Mouse (Mus musculus): ENCODE results near the gene 4430402I18Rik. TPM values are rescaled to one million over a fixed set of nuclear protein-coding genes. Genes with fewer than 3 reads are reported as not detected.

4430402I18Rik gene
- polyA plus RNA-seq, 1 experiment = 0.74 TPM

DNA sequence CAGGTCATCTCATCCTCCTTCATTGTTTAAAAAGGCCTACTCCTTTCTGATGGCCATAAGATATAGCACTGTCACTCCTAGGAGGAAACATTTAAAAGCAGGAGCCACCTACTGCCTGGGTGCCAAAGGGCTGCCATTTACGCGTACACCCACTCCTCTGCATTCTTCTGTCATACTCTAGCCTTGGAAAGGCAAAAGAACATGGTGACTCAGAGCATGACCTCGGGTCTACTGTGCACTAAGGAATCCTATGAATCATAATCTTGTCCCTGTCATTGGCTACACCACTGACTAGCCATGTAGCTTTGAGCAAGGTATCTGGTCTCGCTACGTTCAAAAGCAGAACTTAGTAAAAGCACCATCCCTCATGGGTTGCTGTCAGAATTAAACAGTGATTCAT is 41.2 kb downstream of the 4430402I18Rik start:
- TF ChIP-seq CTCF (IDR thresholded peaks at IDR 0.05; ENCODE audit: borderline replicate concordance, extremely low read depth, insufficient read depth, insufficient read length) (no peak), POLR2A (IDR thresholded peaks at IDR 0.05; ENCODE audit: borderline replicate concordance, extremely low read depth, insufficient read depth, insufficient read length, poor library complexity, severe bottlenecking) (no peak)
- no peak for DNase-seq (ENCODE audit: low read depth)

DNA sequence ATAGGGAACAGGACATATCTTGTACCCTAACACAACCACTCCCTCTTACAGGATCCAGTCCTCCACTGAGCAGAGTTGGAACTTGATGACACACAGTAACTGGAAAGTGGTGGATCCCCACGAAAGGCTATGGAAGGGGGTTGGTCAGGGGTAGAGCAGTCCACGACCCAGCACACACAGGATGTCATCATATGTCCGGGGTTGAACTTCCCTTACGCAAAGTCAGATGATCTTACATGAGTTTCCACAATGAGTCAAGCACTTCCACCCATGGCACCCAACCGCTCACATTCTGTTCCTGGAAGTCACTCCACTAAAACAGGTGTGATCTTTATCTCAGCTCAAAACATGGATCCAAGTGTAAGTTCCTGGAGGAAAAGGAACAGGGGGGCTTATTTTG is 49.8 kb downstream of the 4430402I18Rik start:
- no peak for DNase-seq (ENCODE audit: low read depth)
- TF ChIP-seq CTCF (IDR thresholded peaks at IDR 0.05; ENCODE audit: borderline replicate concordance, extremely low read depth, insufficient read depth, insufficient read length) (no peak), POLR2A (IDR thresholded peaks at IDR 0.05; ENCODE audit: borderline replicate concordance, extremely low read depth, insufficient read depth, insufficient read length, poor library complexity, severe bottlenecking) (no peak)

DNA sequence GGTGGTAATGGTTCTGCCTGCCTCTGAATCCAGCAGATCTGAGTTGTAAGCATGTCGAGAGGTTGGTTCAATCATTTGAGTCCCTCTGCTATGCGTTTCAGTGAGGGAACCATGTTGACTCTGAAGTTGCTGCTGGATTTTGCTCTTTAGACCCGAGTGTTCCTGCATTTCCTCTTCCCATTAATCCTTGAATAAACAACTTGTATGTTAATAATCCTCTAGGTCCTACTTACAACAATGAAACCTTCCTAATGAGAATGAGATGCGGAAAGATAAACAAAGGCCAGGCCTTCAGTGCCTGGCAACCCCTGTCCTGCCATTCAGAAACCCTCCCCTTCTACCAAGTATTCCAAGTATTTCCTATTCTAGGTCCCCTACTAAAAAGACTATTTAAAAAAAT is 51.1 kb downstream of the 4430402I18Rik start:
- TF ChIP-seq POLR2A (IDR thresholded peaks at IDR 0.05; ENCODE audit: borderline replicate concordance, extremely low read depth, insufficient read depth, insufficient read length, poor library complexity, severe bottlenecking) = no peak
- no peak for TF ChIP-seq CTCF (IDR thresholded peaks at IDR 0.05; ENCODE audit: borderline replicate concordance, extremely low read depth, insufficient read depth, insufficient read length)
- no peak for DNase-seq (ENCODE audit: low read depth)

DNA sequence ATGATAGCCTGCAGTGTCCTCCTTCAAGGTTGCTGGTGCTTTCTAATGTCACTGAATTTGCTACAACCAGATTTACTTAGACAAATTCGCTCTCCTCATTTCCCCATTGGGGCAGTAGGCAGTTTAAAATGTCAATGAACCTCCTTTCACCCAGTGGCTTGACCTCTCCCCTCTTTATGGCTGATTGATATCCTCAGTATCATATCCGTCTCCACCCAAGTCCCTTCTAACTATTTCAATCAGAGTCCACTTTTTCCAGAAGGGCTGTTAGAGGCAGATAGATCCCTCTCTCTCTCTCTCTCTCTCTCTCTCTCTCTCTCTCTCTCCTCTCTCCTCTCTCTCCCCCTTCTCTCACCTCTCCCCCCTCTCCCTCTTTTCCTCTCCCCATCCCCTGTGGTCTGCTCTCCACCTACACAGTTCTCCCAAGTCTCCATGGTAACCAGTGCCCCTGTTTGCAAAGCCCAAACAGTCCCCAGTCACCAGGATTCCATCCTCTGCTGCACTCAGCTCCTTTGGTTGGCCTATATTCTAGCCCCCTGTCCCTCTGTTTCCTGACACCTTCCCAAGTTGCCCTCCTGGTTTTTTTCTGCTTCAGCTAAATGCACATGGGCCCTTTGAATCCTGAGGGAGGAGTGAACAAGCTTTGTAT is 51.9 kb downstream of the 4430402I18Rik start:
- TF ChIP-seq CTCF (IDR thresholded peaks at IDR 0.05; ENCODE audit: borderline replicate concordance, extremely low read depth, insufficient read depth, insufficient read length) (no peak), POLR2A (IDR thresholded peaks at IDR 0.05; ENCODE audit: borderline replicate concordance, extremely low read depth, insufficient read depth, insufficient read length, poor library complexity, severe bottlenecking) (no peak)
- DNase-seq (ENCODE audit: low read depth) = peak; percentile 34

DNA sequence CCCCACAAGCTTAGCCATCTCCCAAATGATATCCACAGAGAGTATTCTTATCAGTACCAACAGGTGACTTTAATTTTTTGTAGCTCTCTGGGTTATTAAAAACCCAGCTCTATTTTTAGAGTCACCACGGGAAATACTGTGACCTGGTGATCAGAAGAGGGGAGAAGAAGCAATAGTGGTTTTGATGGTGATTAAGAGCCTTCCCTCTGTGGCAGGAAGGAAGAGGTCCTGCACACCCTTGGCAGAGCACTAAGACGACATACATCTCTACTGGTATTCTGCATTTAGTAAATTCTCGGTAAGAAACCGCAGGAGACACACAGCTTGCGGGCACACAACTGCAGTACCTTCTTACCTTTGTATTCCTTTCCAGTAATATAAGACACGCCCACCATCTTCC is 53.0 kb downstream of the 4430402I18Rik start:
- no peak for TF ChIP-seq POLR2A (IDR thresholded peaks at IDR 0.05; ENCODE audit: borderline replicate concordance, extremely low read depth, insufficient read depth, insufficient read length, poor library complexity, severe bottlenecking)
- DNase-seq (ENCODE audit: low read depth) = no peak

DNA sequence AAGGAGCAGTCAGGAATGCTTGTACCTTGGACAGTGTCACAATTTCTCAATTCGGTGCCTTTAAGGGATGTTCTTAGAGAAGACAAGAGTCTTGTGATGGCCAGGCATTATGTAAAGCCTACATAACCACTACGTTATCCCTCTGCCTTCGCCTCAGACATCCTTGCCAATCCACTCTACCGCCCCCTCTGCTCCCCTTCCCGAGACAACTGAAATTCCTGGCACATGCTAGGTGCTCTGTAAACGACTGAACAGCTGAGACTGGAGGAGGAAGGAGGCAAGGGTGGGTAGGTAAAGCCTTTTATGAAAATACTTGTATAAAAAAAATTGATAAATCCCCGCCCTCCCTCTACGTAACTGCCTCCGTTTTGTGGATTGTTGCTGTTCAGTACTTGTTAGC is 58.9 kb downstream of the 4430402I18Rik start:
- TF ChIP-seq POLR2A (IDR thresholded peaks at IDR 0.05; ENCODE audit: borderline replicate concordance, extremely low read depth, insufficient read depth, insufficient read length, poor library complexity, severe bottlenecking) (no peak), CTCF (IDR thresholded peaks at IDR 0.05; ENCODE audit: borderline replicate concordance, extremely low read depth, insufficient read depth, insufficient read length) (no peak)
- DNase-seq (ENCODE audit: low read depth) = no peak

DNA sequence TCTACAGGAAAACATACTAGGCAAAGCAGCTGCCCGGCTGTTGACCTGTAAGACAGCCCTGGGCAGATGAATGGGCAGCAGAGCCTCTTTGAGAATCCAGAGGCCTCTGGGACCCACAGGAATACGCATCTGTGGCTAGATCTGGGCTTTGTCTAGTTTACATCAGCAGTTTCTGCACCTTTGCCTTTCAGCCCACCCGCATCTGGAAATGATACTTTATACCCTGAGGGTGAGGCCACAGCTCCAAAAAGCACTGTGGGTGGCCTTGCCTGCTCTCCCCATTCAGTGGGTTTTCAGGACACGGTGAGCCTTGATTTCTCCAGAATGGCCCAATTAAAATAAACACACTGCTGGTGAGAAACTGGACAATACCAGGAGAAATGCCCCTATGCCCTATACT is 59.4 kb downstream of the 4430402I18Rik start:
- TF ChIP-seq CTCF (IDR thresholded peaks at IDR 0.05; ENCODE audit: borderline replicate concordance, extremely low read depth, insufficient read depth, insufficient read length) (no peak), POLR2A (IDR thresholded peaks at IDR 0.05; ENCODE audit: borderline replicate concordance, extremely low read depth, insufficient read depth, insufficient read length, poor library complexity, severe bottlenecking) (no peak)
- no peak for DNase-seq (ENCODE audit: low read depth)

DNA sequence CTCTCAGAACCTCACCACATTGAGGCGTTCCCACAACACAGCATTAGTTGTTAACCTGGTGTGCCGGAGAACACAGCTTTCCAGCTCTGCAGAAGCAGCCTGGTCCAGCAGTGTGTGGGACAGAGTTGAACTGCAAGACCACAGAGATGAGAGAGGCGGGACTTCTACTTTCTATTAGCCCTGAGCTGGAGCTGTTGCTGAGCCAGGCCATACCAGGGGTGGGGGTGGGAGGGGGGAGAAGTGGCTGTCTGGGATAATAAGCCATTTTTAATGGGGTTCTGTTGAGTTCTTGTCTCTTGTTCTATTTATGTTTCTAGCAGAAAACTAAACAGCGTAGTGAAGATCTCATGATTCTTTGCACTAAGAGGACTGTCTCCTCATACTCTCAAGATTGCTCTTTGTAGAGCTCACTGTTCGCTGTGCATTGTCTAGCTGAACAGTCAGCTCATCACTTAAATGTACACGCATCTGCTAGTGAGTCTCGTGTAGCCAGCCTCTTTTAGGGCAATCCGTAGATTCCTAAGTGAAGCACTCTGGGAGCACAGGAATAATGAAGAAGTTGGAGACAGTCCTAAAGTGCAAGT is 64.0 kb downstream of the 4430402I18Rik start:
- TF ChIP-seq CTCF (IDR thresholded peaks at IDR 0.05; ENCODE audit: borderline replicate concordance, extremely low read depth, insufficient read depth, insufficient read length) (no peak), POLR2A (IDR thresholded peaks at IDR 0.05; ENCODE audit: borderline replicate concordance, extremely low read depth, insufficient read depth, insufficient read length, poor library complexity, severe bottlenecking) (no peak)
- DNase-seq (ENCODE audit: low read depth) = no peak

DNA sequence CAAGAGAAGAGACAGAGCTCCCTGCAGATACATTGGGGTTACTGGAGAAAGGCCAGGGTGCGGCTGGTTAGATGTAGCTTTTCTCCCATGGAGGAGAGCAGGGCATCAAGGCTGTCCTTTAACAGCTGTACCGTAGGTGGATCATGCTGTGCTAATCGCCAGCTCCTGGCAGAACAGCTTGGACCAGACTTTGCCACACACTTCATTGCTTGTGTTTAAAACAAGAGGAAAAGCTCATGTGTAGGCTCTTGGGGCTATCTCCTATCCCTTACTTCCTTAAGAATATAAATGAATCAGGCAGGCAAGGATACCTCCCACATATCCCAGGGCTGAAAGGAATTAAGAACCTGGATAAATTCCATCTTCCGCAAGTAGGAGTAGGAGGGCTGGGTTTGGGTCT is 64.8 kb downstream of the 4430402I18Rik start:
- TF ChIP-seq POLR2A (IDR thresholded peaks at IDR 0.05; ENCODE audit: borderline replicate concordance, extremely low read depth, insufficient read depth, insufficient read length, poor library complexity, severe bottlenecking) (no peak), CTCF (IDR thresholded peaks at IDR 0.05; ENCODE audit: borderline replicate concordance, extremely low read depth, insufficient read depth, insufficient read length) (no peak)
- DNase-seq (ENCODE audit: low read depth) = no peak

DNA sequence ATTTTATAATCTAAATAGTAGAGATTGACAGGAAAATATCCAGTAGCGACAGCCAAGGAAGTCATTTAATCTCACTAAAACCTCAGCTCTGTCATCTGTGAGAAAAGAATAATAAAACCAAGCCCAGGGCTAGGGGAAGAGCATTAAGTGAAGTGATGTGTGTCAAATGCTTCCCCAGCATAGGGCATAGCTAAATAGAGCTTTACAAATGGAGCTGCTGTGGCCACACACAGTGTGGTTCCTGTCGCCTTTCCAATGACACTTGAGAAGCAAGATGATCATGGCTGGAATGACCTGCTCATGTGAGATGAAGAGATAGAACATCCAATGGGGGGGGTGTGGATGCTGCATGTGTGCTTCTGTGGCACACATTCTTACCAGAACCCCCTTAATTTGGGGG is 65.5 kb downstream of the 4430402I18Rik start:
- TF ChIP-seq CTCF (IDR thresholded peaks at IDR 0.05; ENCODE audit: borderline replicate concordance, extremely low read depth, insufficient read depth, insufficient read length) (no peak), POLR2A (IDR thresholded peaks at IDR 0.05; ENCODE audit: borderline replicate concordance, extremely low read depth, insufficient read depth, insufficient read length, poor library complexity, severe bottlenecking) (no peak)

DNA sequence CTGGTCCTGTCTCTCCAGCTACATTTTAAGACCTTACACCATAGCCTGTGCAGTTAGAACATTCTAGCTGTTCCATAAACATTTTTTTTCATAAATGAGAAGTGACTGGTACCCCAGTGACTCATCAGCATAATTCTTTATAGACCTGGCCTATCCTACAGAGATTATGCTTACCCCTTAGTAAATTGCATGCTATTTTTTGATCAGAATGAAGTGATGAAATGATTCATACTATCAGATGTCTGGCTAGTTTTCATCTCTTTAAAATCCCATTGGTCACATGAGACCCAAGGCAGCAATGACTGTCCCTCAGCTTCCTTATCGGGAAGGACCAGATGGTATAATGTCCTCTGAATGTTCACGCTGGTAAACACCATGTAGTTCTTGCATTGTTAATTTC is 66.8 kb downstream of the 4430402I18Rik start:
- no peak for TF ChIP-seq POLR2A (IDR thresholded peaks at IDR 0.05; ENCODE audit: borderline replicate concordance, extremely low read depth, insufficient read depth, insufficient read length, poor library complexity, severe bottlenecking)
- TF ChIP-seq CTCF (IDR thresholded peaks at IDR 0.05; ENCODE audit: borderline replicate concordance, extremely low read depth, insufficient read depth, insufficient read length) = no peak
- DNase-seq (ENCODE audit: low read depth) = no peak

More for the DNA sequence above, 65.5 kb downstream of the 4430402I18Rik start:
- no peak for DNase-seq (ENCODE audit: low read depth)

DNA sequence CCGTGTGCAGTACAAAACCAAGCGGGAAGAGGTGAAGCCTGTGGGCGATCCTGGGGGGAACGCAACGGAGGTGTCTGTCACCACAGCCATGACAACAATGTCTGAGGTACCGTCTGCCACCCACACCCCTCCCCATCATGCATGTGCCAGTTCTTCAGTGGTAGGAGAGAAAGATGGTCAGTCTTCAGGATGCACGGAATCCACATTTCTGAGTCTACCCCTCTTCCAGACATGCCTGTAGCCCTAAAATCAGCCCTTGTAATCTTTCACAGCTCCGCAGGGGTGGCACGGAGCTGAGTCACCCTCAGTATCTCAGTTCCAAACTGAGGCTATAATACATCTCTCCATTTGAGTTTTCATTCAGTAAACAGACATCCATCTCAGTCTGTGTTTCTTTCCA is 70.1 kb downstream of the 4430402I18Rik start:
- DNase-seq (ENCODE audit: low read depth) = no peak
- no peak for TF ChIP-seq POLR2A (IDR thresholded peaks at IDR 0.05; ENCODE audit: borderline replicate concordance, extremely low read depth, insufficient read depth, insufficient read length, poor library complexity, severe bottlenecking)
- no peak for TF ChIP-seq CTCF (IDR thresholded peaks at IDR 0.05; ENCODE audit: borderline replicate concordance, extremely low read depth, insufficient read depth, insufficient read length)

Measured in brain, embryonic 14.5 days (tissue).